Mouse (Mus musculus): ENCODE data around the gene Lpin1. TPM values are rescaled to one million over a fixed set of nuclear protein-coding genes. Genes with fewer than 3 reads are reported as not detected.

Gene Lpin1
- polyA plus RNA-seq, 1 experiment from 2014 or later = 4.7 TPM

DNA sequence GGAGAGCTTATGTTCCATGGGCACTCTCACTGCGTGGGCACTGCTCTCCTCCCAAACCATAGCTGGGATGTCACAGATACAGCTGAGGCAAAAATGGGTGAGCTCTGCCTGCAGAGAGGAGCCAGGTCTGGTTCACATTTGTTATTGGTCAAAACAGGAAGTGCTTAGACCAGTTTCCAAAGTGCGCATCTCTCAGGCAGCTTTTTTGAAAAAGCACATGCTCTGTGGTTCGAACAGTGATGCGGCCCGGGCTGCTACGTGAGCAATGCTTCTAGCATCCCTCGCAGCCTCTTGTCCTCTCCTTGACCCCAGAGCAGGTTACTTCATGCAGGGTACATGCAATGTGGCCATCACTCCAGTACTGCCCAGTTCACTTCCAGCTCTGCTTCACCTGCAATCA lies 82.1 kb downstream of the Lpin1 start:
- ATAC-seq (replicated peaks; ENCODE audit: low FRiP score, low read depth) (no peak), DNase-seq (ENCODE audit: low spot score) (no peak)
- Histone ChIP-seq H3K27ac (no peak overlapping the region), H3K9ac (ENCODE audit: low read depth, low read length) (no peak overlapping the region), H3K27me3 (ENCODE audit: insufficient read depth, low read length) (no peaks in the 10 kb centered on the region), H3K4me3 (replicated peaks; ENCODE audit: low read depth, low read length) (no peak overlapping the region), H3K4me2 (ENCODE audit: low read length) (no peak overlapping the region), H3K9me3 (replicated peaks; ENCODE audit: low read length) (no peaks in the 10 kb centered on the region), H3K36me3 (ENCODE audit: insufficient read depth, low read length) (no peaks in the 10 kb centered on the region), H3K4me1 (replicated peaks; ENCODE audit: insufficient read depth, low read length) (no peaks in the 10 kb centered on the region)
- WGBS = 91% methylated on average over 7 of the region's 7 CpGs
- TF ChIP-seq CTCF (IDR thresholded peaks at IDR 0.05; ENCODE audit: low read depth) = no peak

DNA sequence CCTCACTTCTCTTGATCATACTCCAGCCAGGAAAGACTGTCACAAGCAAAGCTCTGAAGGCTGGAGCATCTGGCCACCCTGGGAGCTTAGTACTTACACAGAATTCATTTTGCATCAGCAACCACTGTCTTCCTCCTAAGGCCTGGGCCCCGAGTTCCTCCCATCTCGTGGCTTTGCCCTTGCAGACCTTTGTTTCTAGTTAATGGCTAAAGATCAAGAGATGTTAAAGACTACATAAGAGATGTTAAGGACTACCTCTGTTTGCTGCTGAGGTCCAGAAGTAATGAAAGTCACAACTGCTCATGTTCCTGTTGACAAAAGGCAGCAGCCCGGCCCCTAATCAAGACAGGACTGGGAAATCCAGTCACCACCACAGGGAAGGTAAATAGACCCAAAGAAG lies 82.8 kb downstream of the Lpin1 start:
- DNase-seq (ENCODE audit: low spot score) = no peak
- no peak for ATAC-seq (replicated peaks; ENCODE audit: low FRiP score, low read depth)
- Histone ChIP-seq H3K4me2 (ENCODE audit: low read length) (no peak overlapping the region), H3K4me1 (replicated peaks; ENCODE audit: insufficient read depth, low read length) (no peaks in the 10 kb centered on the region), H3K4me3 (replicated peaks; ENCODE audit: low read depth, low read length) (no peak overlapping the region), H3K36me3 (ENCODE audit: insufficient read depth, low read length) (no peaks in the 10 kb centered on the region), H3K9me3 (replicated peaks; ENCODE audit: low read length) (no peaks in the 10 kb centered on the region), H3K9ac (ENCODE audit: low read depth, low read length) (no peak overlapping the region), H3K27ac (no peak overlapping the region), H3K27me3 (ENCODE audit: insufficient read depth, low read length) (no peaks in the 10 kb centered on the region)
- 67% methylated on average over 3 of the region's 3 CpGs for WGBS
- TF ChIP-seq CTCF (IDR thresholded peaks at IDR 0.05; ENCODE audit: low read depth) = no peak

DNA sequence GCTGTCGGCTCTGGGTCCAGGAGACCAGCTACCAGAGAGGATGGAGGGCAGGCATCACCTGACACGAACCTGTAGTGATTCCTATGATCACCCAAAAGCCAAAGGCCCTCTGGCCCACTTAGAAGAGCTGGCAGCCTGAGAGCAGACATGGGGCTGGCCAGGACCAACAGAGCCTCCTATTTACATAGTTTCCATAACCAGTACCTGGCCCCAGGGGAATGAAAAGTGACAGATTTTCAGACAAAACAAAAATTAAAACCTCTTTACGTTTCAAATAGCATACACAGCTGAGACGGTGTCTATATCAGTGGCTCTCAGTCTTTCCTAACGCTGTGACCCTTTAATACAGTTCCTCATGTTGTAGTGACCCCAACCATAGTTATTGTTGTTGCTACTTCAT lies 83.9 kb downstream of the Lpin1 start:
- Histone ChIP-seq H3K4me2 (ENCODE audit: low read length) (no peak overlapping the region), H3K9me3 (replicated peaks; ENCODE audit: low read length) (no peaks in the 10 kb centered on the region), H3K4me3 (replicated peaks; ENCODE audit: low read depth, low read length) (no peak overlapping the region), H3K27me3 (ENCODE audit: insufficient read depth, low read length) (no peaks in the 10 kb centered on the region), H3K36me3 (ENCODE audit: insufficient read depth, low read length) (no peaks in the 10 kb centered on the region), H3K9ac (ENCODE audit: low read depth, low read length) (no peak overlapping the region), H3K4me1 (replicated peaks; ENCODE audit: insufficient read depth, low read length) (no peaks in the 10 kb centered on the region), H3K27ac (no peak overlapping the region)
- DNase-seq (ENCODE audit: low spot score) (no peak), ATAC-seq (replicated peaks; ENCODE audit: low FRiP score, low read depth) (no peak)
- TF ChIP-seq CTCF (IDR thresholded peaks at IDR 0.05; ENCODE audit: low read depth) = no peak
- WGBS = 81% methylated on average over 5 of the region's 5 CpGs

DNA sequence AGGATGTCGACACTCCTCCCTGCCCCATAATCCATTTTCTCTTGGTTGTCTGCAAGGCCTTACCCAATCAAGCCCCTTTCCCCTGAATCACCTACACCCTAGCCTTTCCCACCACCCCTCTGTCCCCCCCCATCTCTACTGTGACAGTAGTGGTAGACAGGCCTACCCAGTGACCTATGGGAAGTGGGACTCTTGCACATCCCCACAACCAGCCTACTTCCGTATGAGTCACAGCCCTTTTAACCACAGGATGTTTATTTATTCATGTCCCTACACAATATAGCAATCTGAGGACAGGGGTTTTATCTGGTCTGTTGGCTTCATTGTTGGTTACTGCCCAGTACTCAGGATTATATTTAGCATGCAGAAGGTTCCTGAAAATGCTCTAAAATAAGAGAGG lies 84.6 kb downstream of the Lpin1 start:
- H3K4me1 ChIP-seq (replicated peaks; ENCODE audit: insufficient read depth, low read length) = no peaks in the 10 kb centered on the region
- H3K4me2 ChIP-seq (ENCODE audit: low read length) = no peak overlapping the region
- H3K27ac ChIP-seq = no peak overlapping the region
- no peak for DNase-seq (ENCODE audit: low spot score)
- H3K27me3 ChIP-seq (ENCODE audit: insufficient read depth, low read length) = no peaks in the 10 kb centered on the region
- no peak overlapping the region for H3K4me3 ChIP-seq (replicated peaks; ENCODE audit: low read depth, low read length)
- WGBS = 80% methylated on average over 2 of the region's 2 CpGs
- no peak overlapping the region for H3K9ac ChIP-seq (ENCODE audit: low read depth, low read length)
- no peak for ATAC-seq (replicated peaks; ENCODE audit: low FRiP score, low read depth)
- H3K9me3 ChIP-seq (replicated peaks; ENCODE audit: low read length) = no peaks in the 10 kb centered on the region
- no peaks in the 10 kb centered on the region for H3K36me3 ChIP-seq (ENCODE audit: insufficient read depth, low read length)
- TF ChIP-seq CTCF (IDR thresholded peaks at IDR 0.05; ENCODE audit: low read depth) = no peak

DNA sequence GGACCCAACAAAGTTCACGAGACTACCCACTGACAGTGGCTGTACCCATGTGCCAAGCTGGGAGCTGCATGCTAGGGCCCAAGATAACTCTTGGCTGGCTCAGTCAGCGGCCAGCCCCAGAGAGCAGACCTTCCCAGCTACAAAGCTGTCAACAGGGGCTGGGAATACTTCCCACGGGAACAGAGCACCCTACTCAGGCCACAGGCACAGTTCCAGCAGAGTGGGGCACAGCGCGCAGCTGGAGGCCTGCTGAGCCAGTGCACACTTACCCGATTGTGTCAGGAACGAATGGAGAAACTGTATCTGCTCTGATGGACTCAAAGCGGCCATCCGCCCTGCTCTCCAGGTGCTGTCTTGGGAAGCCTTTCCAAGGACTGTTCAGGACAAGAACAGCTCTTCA lies 95.6 kb downstream of the Lpin1 start:
- no peak overlapping the region for H3K9ac ChIP-seq (ENCODE audit: low read depth, low read length)
- no peaks in the 10 kb centered on the region for H3K9me3 ChIP-seq (replicated peaks; ENCODE audit: low read length)
- no peak overlapping the region for H3K4me2 ChIP-seq (ENCODE audit: low read length)
- no peaks in the 10 kb centered on the region for H3K4me1 ChIP-seq (replicated peaks; ENCODE audit: insufficient read depth, low read length)
- no peak overlapping the region for H3K4me3 ChIP-seq (replicated peaks; ENCODE audit: low read depth, low read length)
- no peaks in the 10 kb centered on the region for H3K36me3 ChIP-seq (ENCODE audit: insufficient read depth, low read length)
- no peak overlapping the region for H3K27ac ChIP-seq
- DNase-seq (ENCODE audit: low spot score) (no peak), ATAC-seq (replicated peaks; ENCODE audit: low FRiP score, low read depth) (no peak)
- WGBS = 81% methylated on average over 9 of the region's 9 CpGs
- H3K27me3 ChIP-seq (ENCODE audit: insufficient read depth, low read length) = no peaks in the 10 kb centered on the region
- TF ChIP-seq CTCF (IDR thresholded peaks at IDR 0.05; ENCODE audit: low read depth) = no peak

DNA sequence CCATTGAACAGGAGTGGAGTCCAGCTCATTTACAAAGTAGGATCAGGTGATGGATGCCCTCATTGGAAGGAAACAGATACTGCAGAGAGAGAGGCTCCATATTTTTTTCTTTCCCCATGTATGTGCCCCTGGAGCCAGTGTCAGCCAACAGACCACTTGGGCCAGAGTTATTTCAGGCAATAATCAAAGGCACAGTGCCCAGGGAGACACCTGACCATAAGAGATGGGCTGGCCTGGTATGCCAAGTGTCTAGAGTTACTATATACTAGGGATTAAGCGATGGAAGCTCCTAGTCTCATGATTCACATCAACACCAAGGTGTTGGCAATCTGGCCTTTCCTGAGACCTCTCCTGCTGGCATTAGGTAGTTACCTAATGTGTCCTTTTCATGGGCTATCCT lies 97.8 kb downstream of the Lpin1 start:
- no peak for ATAC-seq (replicated peaks; ENCODE audit: low FRiP score, low read depth)
- no peaks in the 10 kb centered on the region for H3K27me3 ChIP-seq (ENCODE audit: insufficient read depth, low read length)
- no peak overlapping the region for H3K4me2 ChIP-seq (ENCODE audit: low read length)
- 0 out of 2 replicates have a peak, but pooled peaks cover 5% of the 10 kb centered on the region for H3K4me1 ChIP-seq (replicated peaks; ENCODE audit: insufficient read depth, low read length)
- no peak overlapping the region for H3K9ac ChIP-seq (ENCODE audit: low read depth, low read length)
- no peaks in the 10 kb centered on the region for H3K9me3 ChIP-seq (replicated peaks; ENCODE audit: low read length)
- WGBS = 95% methylated on average over 1 of the region's 1 CpGs
- no peaks in the 10 kb centered on the region for H3K36me3 ChIP-seq (ENCODE audit: insufficient read depth, low read length)
- no peak for TF ChIP-seq CTCF (IDR thresholded peaks at IDR 0.05; ENCODE audit: low read depth)
- no peak overlapping the region for H3K27ac ChIP-seq
- H3K4me3 ChIP-seq (replicated peaks; ENCODE audit: low read depth, low read length) = no peak overlapping the region
- DNase-seq (ENCODE audit: low spot score) = no peak

DNA sequence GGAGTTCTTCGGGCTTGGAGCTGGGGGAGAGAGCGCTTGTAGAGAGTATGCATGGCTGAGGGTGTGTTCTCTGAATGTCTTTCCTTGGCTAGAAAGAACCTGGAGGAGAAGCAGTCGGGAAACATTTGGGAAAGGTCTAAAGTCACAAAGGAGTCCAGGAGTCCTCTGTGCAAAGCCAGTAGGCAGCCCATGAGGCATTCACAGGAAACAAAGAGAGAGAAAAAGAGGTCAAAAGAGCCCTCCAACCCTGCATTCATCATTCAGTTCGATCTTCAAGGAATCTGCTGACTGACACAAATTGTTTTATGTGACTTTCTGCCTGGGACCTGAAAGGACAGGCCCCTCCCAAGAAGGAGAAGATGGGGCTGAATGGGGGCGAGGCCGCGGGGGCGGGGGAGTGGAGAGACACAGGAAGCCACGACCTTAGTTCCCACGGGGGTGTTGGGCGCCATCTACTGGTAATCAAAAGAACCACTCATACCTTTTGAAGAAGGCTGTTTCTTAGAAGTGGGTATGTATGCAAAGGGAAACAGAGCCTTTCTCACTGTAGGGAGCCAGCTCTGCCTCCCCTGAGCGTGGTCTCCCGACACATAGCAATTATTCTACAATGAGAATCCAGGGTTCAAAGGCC lies 101.5 kb downstream of the Lpin1 start:
- Histone ChIP-seq H3K36me3 (ENCODE audit: insufficient read depth, low read length) (no peaks in the 10 kb centered on the region), H3K4me3 (replicated peaks; ENCODE audit: low read depth, low read length) (0 out of 2 replicates have a peak overlapping the region, but pooled peaks have one; percentile 7), H3K9ac (ENCODE audit: low read depth, low read length) (no peak overlapping the region), H3K4me2 (ENCODE audit: low read length) (peak overlapping the region; percentile 21; the same call in 1 of the 2 replicates), H3K4me1 (replicated peaks; ENCODE audit: insufficient read depth, low read length) (0 out of 2 replicates have a peak, but pooled peaks cover 5% of the 10 kb centered on the region), H3K27ac (no peak overlapping the region), H3K27me3 (ENCODE audit: insufficient read depth, low read length) (no peaks in the 10 kb centered on the region), H3K9me3 (replicated peaks; ENCODE audit: low read length) (no peaks in the 10 kb centered on the region)
- WGBS = 14% methylated on average over 13 of the region's 13 CpGs
- peak; percentile 80 for TF ChIP-seq CTCF (IDR thresholded peaks at IDR 0.05; ENCODE audit: low read depth)
- no peak; the same call in 1 of the 2 replicates for ATAC-seq (replicated peaks; ENCODE audit: low FRiP score, low read depth)
- DNase-seq (ENCODE audit: low spot score) = peak; percentile 88
